Mouse (Mus musculus): ENCODE data around the gene Lrp1. TPM values are rescaled to one million over a fixed set of nuclear protein-coding genes. Genes with fewer than 3 reads are reported as not detected.

Gene Lrp1
- total RNA-seq, 2 experiments from 2014 or later = 341 to 357 TPM

DNA sequence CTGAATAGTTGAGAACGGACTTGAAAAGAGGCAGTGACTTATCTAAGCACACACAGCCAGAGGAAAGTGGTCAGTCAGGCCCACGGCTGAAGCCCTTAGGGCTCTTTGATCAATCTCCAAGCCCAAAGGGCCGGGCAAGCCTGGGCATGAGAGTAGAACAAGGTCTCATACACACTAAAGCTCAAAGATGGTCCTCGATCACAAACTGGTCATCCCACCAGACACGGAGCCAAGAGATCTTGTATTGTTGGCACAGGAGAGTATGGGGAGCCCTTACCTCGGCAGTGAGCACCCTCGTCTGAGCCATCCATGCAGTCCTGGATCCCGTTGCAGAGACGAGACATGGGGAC is 10.9 kb downstream of the Lrp1 start:
- H3K4me3 ChIP-seq = no peak overlapping the region
- no peak for TF ChIP-seq CTCF (IDR thresholded peaks at IDR 0.05)
- DNase-seq (ENCODE audit: extremely low spot score in 1 of 2, low spot score in 2 of 2) = no peak
- peak overlapping the region; percentile 47; the same call in 1 of the 2 replicates for H3K27ac ChIP-seq
- intact Hi-C loops (cut with DNase I) = no loop called here

DNA sequence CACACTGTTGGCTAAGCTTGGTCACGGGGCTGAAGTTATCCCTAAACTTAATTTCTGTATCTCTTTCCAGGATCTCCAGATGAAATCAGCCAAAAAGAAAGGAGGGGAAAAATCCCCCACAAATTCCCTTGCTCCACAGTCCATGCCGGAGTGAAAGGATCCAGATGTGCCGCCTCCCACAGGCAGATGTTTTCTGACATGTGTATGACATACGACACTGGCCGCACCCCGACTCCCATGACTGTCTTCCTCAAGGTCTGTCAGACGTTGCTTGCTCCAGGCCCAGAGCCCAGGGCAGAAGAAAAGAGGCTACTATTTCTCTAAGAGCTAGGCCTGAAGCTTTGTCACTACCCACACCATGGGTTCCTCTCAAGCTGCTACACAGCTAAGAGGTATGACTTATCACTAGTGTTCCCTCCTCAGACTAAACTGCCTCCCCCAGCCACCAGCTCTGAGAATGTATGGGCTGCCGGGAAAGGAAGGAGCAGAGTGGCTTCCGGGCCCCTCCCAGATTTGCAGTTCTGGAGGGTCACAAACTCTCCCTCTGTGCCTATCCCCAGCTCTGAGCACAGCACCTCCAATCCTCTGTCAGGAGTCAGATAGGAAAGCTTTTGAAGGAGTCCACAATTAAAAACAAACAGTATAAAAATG is 11.4 kb downstream of the Lrp1 start:
- intact Hi-C loops (cut with DNase I) = no loop called here
- Histone ChIP-seq H3K27ac (peak overlapping the region; percentile 47; the same call in 1 of the 2 replicates), H3K4me3 (no peak overlapping the region)
- TF ChIP-seq CTCF (IDR thresholded peaks at IDR 0.05) = no peak
- no peak for DNase-seq (ENCODE audit: extremely low spot score in 1 of 2, low spot score in 2 of 2)

DNA sequence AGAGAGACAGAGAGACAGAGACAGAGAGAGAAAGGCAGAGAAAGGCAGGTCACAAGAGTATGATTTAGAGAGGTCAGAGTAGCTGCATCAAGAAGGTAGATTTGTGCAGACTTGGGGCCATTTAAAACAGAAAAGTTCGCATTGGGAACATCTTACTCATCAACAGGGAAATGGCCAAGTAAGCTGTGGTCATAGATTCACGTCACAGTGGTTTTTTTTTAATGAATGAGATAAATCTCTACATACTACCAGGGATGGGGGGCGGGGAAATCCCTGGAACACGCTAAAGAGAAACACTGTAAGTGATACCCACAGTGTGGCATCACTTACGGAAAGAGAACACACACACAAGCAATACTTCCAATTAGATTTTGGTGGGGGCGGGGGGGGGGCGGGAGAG is 13.9 kb downstream of the Lrp1 start:
- TF ChIP-seq CTCF (IDR thresholded peaks at IDR 0.05) = no peak
- no peak overlapping the region for H3K27ac ChIP-seq
- intact Hi-C loops (cut with DNase I) = no loop called here
- DNase-seq (ENCODE audit: extremely low spot score in 1 of 2, low spot score in 2 of 2) = no peak
- H3K4me3 ChIP-seq = no peak overlapping the region

DNA sequence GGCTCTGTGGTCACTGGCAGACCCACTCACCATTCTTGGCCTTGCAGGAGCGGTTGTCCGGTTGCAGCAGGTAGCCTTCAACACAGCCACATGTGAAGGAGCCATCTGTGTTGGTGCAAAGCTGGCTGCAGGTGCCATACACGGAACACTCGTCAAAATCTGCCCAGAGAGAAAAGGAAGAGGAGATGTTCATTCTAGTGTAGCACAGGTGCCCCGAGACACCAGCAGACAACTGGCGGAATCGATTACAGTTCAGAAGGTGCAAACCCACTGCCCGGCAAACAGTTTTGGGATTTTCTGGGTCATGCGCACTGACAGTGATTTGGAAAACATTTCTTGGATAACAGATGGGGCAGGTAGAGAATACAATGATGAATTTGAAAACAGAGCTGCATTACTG is 15.2 kb downstream of the Lrp1 start:
- no peak for DNase-seq (ENCODE audit: extremely low spot score in 1 of 2, low spot score in 2 of 2)
- TF ChIP-seq CTCF (IDR thresholded peaks at IDR 0.05) = no peak
- intact Hi-C loops (cut with DNase I) = no loop called here
- Histone ChIP-seq H3K27ac (no peak overlapping the region), H3K4me3 (no peak overlapping the region)

DNA sequence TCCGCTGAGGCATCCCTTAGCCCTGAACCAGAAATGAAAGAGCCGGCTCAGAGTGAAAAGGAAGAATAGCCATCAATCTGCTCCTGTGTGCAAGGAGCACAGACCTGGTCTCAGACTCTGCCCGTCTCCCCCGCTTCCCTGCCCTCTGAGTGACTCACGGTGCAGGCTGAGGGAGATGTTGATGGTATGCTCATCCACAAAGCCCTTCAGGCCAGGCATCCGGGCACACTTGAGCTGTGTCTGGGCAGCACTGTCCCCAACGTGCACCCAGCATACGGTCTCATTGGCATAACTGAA is 15.7 kb downstream of the Lrp1 start:
- peak overlapping the region; percentile 53; the same call in 1 of the 2 replicates for H3K27ac ChIP-seq
- no peak overlapping the region for H3K4me3 ChIP-seq
- TF ChIP-seq CTCF (IDR thresholded peaks at IDR 0.05) = no peak
- intact Hi-C loops (cut with DNase I) = no loop called here
- no peak for DNase-seq (ENCODE audit: extremely low spot score in 1 of 2, low spot score in 2 of 2)

DNA sequence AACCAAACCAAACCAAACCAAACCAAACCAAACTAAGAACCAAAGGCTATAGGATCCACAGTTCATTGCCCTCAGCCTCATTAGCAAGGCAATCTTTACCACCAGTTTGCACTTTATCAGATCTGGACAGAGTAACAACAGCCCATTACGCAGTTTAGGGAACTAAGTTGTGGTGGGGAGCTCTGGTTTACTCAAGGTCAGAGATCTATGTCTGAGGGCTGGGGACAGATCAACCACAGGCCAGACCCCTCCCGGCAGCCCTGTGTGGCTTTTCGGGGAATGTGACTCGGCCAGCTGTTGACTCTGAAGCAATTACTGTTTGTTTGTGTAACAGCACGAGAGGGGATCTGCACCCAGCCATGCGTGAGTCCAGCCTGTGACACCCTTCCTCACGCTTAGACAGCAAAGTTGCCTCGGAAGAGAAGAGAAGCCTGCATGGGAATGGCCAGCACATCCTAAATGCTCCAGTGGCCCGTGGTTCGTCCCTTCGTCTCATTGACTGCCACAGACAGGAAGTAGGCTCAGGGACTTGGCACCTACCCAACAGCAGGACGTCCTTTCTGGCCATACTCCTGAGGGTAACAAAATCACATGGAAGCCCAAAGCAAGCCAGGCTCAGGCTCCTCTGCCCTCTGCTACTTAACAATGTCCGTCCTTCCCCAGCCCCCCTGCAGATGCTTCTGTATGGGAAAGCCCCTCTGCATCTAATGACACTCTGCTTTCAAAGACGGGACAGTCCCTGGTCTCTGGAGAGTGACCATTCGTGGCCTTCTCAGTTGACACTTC is 16.3 kb downstream of the Lrp1 start:
- peak overlapping the region; percentile 53 for H3K27ac ChIP-seq
- peak in 1 of 2 experiments; percentile 30 for DNase-seq (ENCODE audit: extremely low spot score in 1 of 2, low spot score in 2 of 2)
- intact Hi-C loops (cut with DNase I) = no loop called here
- H3K4me3 ChIP-seq = no peak overlapping the region
- no peak for TF ChIP-seq CTCF (IDR thresholded peaks at IDR 0.05)

DNA sequence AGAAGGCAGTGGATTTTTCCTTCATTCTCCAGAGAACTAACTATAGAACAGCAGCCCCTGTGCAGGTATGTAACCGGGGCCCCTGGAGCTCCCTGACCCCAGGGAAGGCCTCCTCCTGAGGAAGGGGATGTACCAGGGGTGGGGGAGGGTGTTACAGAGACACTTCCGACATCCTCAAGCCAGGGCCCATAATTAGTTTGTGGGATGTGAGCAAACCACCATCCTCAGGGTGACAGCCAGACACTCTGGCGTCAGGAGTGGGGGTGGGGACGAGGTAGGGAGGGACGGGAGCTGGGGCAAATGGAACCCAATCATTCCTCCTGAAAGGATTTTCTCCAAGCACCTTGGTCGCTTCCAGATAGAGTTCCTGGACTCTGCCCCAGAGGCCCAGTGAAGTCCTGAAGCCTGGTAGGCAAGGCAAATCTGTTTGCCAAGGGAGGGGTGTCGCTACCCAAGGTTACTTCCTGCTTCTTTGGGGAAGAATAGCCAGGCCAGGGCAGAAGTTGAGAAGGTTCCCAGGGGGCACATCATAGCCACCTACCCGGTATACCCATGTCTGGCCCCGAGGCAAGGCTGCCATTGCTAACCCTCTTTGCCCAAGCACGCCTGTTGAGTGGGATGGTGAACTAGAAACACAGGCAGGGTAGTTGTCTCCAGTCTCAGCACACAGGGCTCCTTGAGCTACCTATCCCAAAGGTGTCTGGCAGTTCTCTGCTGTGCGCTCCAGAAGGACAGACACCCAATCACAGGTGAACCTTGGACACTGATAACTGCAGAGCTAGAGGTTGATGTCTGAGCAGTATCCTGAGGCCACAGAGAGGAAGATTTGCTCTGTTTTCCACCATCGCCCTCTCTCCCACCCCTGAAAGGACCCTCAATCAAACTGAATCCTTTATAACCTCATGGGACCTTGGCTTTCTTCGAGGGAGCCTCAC is 17.2 kb downstream of the Lrp1 start:
- no peak for TF ChIP-seq CTCF (IDR thresholded peaks at IDR 0.05)
- Histone ChIP-seq H3K27ac (peak overlapping the region; percentile 50), H3K4me3 (no peak overlapping the region)
- no peak for DNase-seq (ENCODE audit: extremely low spot score in 1 of 2, low spot score in 2 of 2)
- intact Hi-C loops (cut with DNase I) = no loop called here

DNA sequence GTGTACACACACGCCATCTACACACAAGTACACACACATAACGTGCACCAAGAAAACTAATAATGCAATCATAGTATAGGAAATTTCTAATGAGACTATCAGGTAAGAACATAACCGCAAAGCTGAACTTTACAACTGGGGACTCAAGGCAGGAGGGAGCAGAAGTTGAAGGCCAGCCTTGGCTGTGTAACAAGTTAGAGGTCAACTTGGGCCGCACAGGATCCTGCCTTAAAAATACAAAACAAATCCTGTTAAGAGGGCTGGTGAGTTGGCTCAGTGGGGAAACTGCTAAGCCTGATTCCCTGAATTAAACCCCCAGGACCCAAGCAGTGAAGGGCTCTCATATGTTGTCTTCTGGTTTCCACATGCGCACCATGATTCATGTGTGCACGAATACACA is 18.8 kb downstream of the Lrp1 start:
- H3K4me3 ChIP-seq = no peak overlapping the region
- no peak for TF ChIP-seq CTCF (IDR thresholded peaks at IDR 0.05)
- intact Hi-C loops (cut with DNase I) = no loop called here
- peak overlapping the region; percentile 15; the same call in 1 of the 2 replicates for H3K27ac ChIP-seq
- no peak for DNase-seq (ENCODE audit: extremely low spot score in 1 of 2, low spot score in 2 of 2)

DNA sequence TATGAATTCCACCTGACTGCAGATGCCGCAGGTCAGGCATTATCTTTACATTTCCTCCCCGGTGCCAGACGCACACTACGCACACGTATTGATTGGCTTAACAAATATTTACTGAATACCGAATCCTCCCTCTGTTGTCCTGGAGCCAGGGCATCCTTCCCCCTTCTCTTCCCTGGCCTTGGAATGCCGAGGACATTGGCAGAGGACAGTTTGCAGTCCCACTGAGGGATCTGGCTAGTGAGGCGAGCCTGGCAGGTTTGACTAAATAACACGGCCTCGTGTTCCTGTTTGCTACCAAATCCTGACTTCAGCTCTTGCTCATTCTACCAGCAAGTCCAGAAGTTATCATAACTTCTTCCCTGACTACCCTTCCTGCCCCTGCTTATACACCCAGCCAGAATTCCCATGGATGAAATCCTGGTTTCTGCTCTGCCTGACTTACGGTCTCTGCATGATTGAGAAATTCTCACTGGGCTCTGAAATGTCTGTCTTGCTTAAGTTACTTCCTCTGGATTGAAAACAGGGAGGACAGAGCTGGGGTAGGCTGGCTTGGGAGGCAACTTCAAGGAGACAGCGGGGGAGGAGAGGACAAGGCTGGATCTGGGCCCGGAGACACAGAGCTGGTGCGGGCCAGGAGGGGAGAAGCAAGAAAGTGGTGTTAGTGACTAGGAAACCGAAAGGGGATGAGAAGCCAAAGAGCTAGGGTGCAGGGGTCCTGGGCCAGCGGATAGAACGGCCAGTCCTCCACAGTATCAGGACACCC is 21.0 kb downstream of the Lrp1 start:
- no peak for DNase-seq (ENCODE audit: extremely low spot score in 1 of 2, low spot score in 2 of 2)
- intact Hi-C loops (cut with DNase I) = no loop called here

DNA sequence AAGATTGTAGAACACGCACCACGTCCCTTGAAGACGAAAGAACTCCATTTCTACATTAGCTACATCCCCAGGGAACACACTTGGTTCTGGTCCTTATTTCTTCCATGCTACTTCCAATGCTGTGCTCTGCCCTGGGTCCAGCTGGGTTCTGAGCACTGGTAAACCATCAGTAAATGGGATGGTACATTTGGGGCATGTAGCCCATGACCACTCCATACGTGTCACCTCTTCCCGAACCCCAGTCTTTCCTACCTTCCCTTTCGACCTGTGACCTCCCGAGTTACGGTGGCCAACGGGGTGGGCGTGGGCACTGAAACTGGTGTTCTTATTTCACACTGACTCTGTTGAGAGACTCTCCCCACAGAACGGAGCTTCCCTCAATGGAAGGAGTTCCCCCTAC is 21.7 kb downstream of the Lrp1 start:
- Histone ChIP-seq H3K4me3 (no peak overlapping the region), H3K27ac (peak overlapping the region; percentile 79)
- intact Hi-C loops (cut with DNase I) = no loop called here
- no peak for DNase-seq (ENCODE audit: extremely low spot score in 1 of 2, low spot score in 2 of 2)
- TF ChIP-seq CTCF (IDR thresholded peaks at IDR 0.05) = no peak

More for the DNA sequence above, 21.0 kb downstream of the Lrp1 start:
- TF ChIP-seq CTCF (IDR thresholded peaks at IDR 0.05) = no peak
- Histone ChIP-seq H3K27ac (peak overlapping the region; percentile 79), H3K4me3 (no peak overlapping the region)

DNA sequence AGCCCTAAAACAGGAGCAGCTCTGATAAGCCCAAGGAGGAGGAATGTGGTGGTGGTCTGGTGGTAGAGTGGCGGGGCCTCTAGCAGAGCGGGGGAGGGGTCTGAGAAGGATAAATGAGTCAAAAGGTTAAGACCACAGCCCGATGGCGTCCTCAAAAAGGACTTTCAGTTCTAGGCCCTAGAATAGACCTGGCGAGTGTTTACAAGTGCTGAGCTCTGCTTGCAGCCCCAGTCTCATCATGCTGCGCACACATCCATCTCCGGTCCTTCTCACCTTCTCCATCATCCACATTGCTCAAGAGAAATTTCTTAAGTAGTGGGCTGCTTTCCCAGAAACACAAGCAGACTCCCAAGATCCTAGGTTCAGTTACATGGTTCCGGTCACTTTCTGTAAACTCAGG is 22.3 kb downstream of the Lrp1 start:
- TF ChIP-seq CTCF (IDR thresholded peaks at IDR 0.05) = no peak

More for the DNA sequence above, 22.3 kb downstream of the Lrp1 start:
- intact Hi-C loops (cut with DNase I) = no loop called here
- H3K4me3 ChIP-seq = no peak overlapping the region
- DNase-seq (ENCODE audit: extremely low spot score in 1 of 2, low spot score in 2 of 2) = no peak
- H3K27ac ChIP-seq = peak overlapping the region; percentile 86; the same call in 1 of the 2 replicates
